Mouse (Mus musculus) embryonic facial prominence, embryonic 10.5 days (tissue): ENCODE results near the gene Gm10283. TPM values are rescaled to one million over a fixed set of nuclear protein-coding genes. Genes with fewer than 3 reads are reported as not detected.

Experiments
- DNase-seq: peaks from one replicate; pipeline ENCODE4 v3.0.0-alpha.2; 2017; ENCODE audit warnings: low spot score
- H3K27ac ChIP-seq: fragments of 300-500 bp; sonication (generic); replicated peaks from 2 replicates; pipeline ENCODE4 v1.5.1; 2016; ENCODE audit warnings: mild to moderate bottlenecking
- H3K27me3 ChIP-seq: fragments of 300-500 bp; sonication (generic); replicated peaks from 2 replicates; pipeline ENCODE4 v1.6.1; 2016; ENCODE audit warnings: low read depth, mild to moderate bottlenecking; ENCODE audit not compliant: poor library complexity, severe bottlenecking
- H3K36me3 ChIP-seq: fragments of 300-500 bp; sonication (generic); replicated peaks from 2 replicates; pipeline ENCODE4 v1.6.1; 2016; ENCODE audit warnings: mild to moderate bottlenecking, moderate library complexity
- H3K4me1 ChIP-seq: fragments of 300-500 bp; sonication (generic); 2 replicates; pipeline ENCODE4 v1.6.1; 2016
- H3K4me3 ChIP-seq: fragments of 300-500 bp; sonication (generic); 2 replicates; pipeline ENCODE4 v1.5.1; 2016; ENCODE audit warnings: mild to moderate bottlenecking, moderate library complexity
- H3K9me3 ChIP-seq: fragments of 300-500 bp; sonication (generic); 2 replicates; pipeline ENCODE4 v1.6.1; 2016; ENCODE audit warnings: mild to moderate bottlenecking
- WGBS: fragments of 180-500 bp; shearing (Covaris S2); methylation state at CpG from one replicate; pipeline ENCODE4 v1.1.7; 2016; 5-methylcytosine and 5-hydroxymethylcytosine counted together
- polyA plus RNA-seq: library from polyadenylated mRNA; unstranded; fragments of >200 nt; fragmentation: Nextera tagmentation; extraction: Ambion mirVana; gene quantifications from 2 replicates; pipeline ENCODE4 v1.2.1, GENCODE M21; 2016

The Gm10283 gene
- polyA plus RNA-seq, 1 experiment from 2014 or later, result not detected

- 91% methylated on average over 3 of the region's 3 CpGs for WGBS
- Histone ChIP-seq H3K9me3 (no peaks in the 10 kb centered on the region), H3K4me3 (no peak overlapping the region), H3K36me3 (no peaks in the 10 kb centered on the region), H3K27me3 (no peaks in the 10 kb centered on the region), H3K27ac (no peak overlapping the region), H3K4me1 (no peaks in the 10 kb centered on the region)
- DNase-seq, result no peak
These were observed 66.1 kb downstream of the Gm10283 start for GRCm38 (mm10) chr8:60436872-60437271.

GRCm38 (mm10) chr8:60432649-60433048 is 70.3 kb downstream of the Gm10283 start:
- H3K4me1 ChIP-seq, result no peaks in the 10 kb centered on the region

GRCm38 (mm10) chr8:60406358-60406757 is 96.6 kb downstream of the Gm10283 start:
- Histone ChIP-seq H3K9me3 (no peaks in the 10 kb centered on the region), H3K36me3 (no peaks in the 10 kb centered on the region), H3K27ac (no peak overlapping the region), H3K4me3 (no peak overlapping the region), H3K27me3 (no peaks in the 10 kb centered on the region), H3K4me1 (0 out of 2 replicates have a peak, but pooled peaks cover 6% of the 10 kb centered on the region)
- WGBS, result 87% methylated on average over 8 of the region's 8 CpGs
- no peak for DNase-seq

More at GRCm38 (mm10) chr8:60432649-60433048, 70.3 kb downstream of the Gm10283 start:
- no peak overlapping the region for H3K27ac ChIP-seq
- DNase-seq, result no peak
- H3K9me3 ChIP-seq, result no peaks in the 10 kb centered on the region
- H3K27me3 ChIP-seq, result no peaks in the 10 kb centered on the region
- WGBS, result 96% methylated on average over 5 of the region's 5 CpGs
- no peaks in the 10 kb centered on the region for H3K36me3 ChIP-seq
- no peak overlapping the region for H3K4me3 ChIP-seq

GRCm38 (mm10) chr8:60404994-60405548 is 97.9 kb downstream of the Gm10283 start:
- H3K9me3 ChIP-seq, result no peaks in the 10 kb centered on the region
- no peaks in the 10 kb centered on the region for H3K27me3 ChIP-seq
- no peak overlapping the region for H3K27ac ChIP-seq
- 0 out of 2 replicates have a peak, but pooled peaks cover 6% of the 10 kb centered on the region for H3K4me1 ChIP-seq
- no peak overlapping the region for H3K4me3 ChIP-seq
- no peaks in the 10 kb centered on the region for H3K36me3 ChIP-seq
- DNase-seq, result peak; percentile 11
- 64% methylated on average over 6 of the region's 6 CpGs for WGBS

DNA sequence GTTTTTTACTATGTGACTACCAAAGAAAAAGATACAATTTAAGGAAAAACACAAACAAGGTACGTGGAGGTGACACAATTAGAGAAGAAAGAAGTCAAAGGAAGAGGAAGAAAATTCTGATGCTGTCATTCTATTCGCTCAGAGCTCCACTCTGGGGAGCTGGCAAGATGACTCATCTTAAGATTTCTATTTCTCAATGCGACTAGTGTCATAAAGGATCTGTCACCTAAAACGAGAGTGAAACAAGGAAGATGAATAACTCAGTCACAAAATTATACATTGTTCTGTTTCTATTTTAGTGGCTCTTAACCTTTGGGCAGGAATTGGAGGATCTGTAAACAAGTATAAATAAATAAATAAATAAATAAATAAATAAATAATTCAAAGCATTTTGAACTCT is 109.3 kb downstream of the Gm10283 start:
- DNase-seq, result no peak
- no peak overlapping the region for H3K4me3 ChIP-seq
- H3K36me3 ChIP-seq, result no peaks in the 10 kb centered on the region
- H3K27me3 ChIP-seq, result no peaks in the 10 kb centered on the region
- no peak overlapping the region for H3K27ac ChIP-seq
- H3K9me3 ChIP-seq, result no peaks in the 10 kb centered on the region
- 79% methylated on average over 4 of the region's 4 CpGs for WGBS
- no peaks in the 10 kb centered on the region for H3K4me1 ChIP-seq

DNA sequence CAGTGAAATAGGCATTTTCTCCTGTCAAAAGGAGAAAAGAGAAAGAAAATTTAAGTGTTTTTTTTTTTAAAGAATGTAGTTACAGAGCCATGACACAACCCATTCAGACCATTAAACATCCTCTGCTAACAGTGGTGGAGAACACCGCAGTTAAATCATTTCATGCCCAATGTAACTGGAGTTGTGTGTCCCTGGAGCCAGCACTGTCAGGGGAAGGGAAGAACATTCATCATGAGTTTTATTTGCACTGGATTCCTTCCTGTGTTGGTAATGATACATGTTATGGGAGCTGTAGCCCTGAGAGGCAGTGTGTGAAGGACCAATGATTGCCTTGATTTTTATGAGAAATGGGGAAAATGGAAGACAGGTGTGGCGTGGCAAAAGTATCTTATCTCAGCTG is 116.4 kb downstream of the Gm10283 start:
- H3K4me3 ChIP-seq, result no peak overlapping the region
- no peak for DNase-seq
- H3K27ac ChIP-seq, result no peak overlapping the region
- no peaks in the 10 kb centered on the region for H3K36me3 ChIP-seq
- 99% methylated on average over 2 of the region's 2 CpGs for WGBS
- H3K27me3 ChIP-seq, result no peaks in the 10 kb centered on the region
- no peaks in the 10 kb centered on the region for H3K9me3 ChIP-seq
- no peaks in the 10 kb centered on the region for H3K4me1 ChIP-seq

Other genes starting within 250 kb of the Gm10283 start
- gene Aadat, start 2.7 kb upstream of the Gm10283 start, polyA plus RNA-seq, result 0.80 and 1.3 TPM in 2 replicates
- 0.74 and 1.2 TPM in 2 replicates for gene Mfap3l, start 129.6 kb upstream of the Gm10283 start, polyA plus RNA-seq